Mouse (Mus musculus): ENCODE measurements around the gene Gm26558.
A peak's percentile ranks its signal among the peaks of the same experiment; 100 is the strongest.

DNA sequence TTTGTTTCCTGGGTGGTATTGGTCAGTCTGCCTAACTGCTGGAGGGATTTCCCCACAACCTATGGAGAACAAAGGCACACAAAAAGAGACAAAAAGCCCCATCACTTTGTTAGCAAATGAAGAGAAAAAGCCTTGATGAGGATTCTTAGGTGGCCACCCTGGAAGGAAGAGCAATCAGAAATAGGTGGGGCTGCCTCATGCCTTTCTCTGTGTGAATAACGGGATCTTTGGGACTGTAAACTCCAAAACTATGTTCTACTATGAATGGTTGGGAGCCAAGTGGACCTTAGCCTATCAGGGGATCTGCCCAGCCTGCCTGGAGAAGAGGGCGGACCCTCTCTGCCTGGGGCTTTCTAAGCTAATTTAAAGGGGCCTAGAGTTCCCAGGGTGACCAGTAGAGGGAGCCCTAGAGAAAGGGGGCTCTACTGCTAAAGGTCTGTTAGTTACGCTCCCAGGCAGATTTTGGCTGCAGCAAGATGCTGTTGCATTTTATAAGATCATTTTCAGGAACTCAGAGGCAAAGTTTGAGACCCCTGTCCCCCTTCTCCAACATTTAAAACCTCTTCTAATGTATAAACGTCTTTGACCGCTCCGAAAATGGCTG is 42.6 kb downstream of the Gm26558 start:
- no peak for TF ChIP-seq EP300 (IDR thresholded peaks at IDR 0.05; ENCODE audit: insufficient read depth, low read depth, low read length)
- peak; percentile 53 for TF ChIP-seq CTCF (IDR thresholded peaks at IDR 0.05)
- TF ChIP-seq POLR2A (IDR thresholded peaks at IDR 0.05; ENCODE audit: insufficient read depth, low read depth, low read length): no peak
